Mouse (Mus musculus) intestine, postnatal 0 days (tissue): Measurements from ENCODE around the gene Gm4952. TPM values are rescaled to one million over a fixed set of nuclear protein-coding genes. Genes with fewer than 3 reads are reported as not detected.
A peak's percentile ranks its signal among the peaks of the same experiment; 100 is the strongest.

ENCODE experiments used
- ATAC-seq: fragments of 200-750 bp; cut with Nextera tagmentation; 2 replicates; pipeline ENCODE4 v1.8.0; 2017; ENCODE audit warnings: mild to moderate bottlenecking, moderate TSS enrichment, moderate library complexity
- H3K27ac ChIP-seq: fragments of 300-500 bp; sonication (generic); 2 replicates; pipeline ENCODE4 v1.5.1; 2014; ENCODE audit warnings: mild to moderate bottlenecking, low read depth, low read length, moderate library complexity
- H3K27me3 ChIP-seq: fragments of 300-500 bp; sonication (generic); replicated peaks from 2 replicates; pipeline ENCODE4 v1.6.1; 2014; ENCODE audit warnings: low read length, mixed read lengths; ENCODE audit not compliant: control insufficient read depth, insufficient read depth
- H3K36me3 ChIP-seq: fragments of 300-500 bp; sonication (generic); 2 replicates; pipeline ENCODE4 v1.6.1; 2014; ENCODE audit warnings: mild to moderate bottlenecking, moderate library complexity; ENCODE audit not compliant: control insufficient read depth, insufficient read depth
- H3K4me1 ChIP-seq: fragments of 300-500 bp; sonication (generic); replicated peaks from 2 replicates; pipeline ENCODE4 v1.6.1; 2014; ENCODE audit warnings: antibody characterized with exemption, low read length, mixed read lengths; ENCODE audit not compliant: control insufficient read depth, insufficient read depth
- H3K4me2 ChIP-seq: fragments of 300-500 bp; sonication (generic); replicated peaks from 2 replicates; pipeline ENCODE4 v1.6.1; 2014; ENCODE audit warnings: low read depth, mild to moderate bottlenecking, moderate library complexity
- H3K4me3 ChIP-seq: fragments of 300-500 bp; sonication (generic); 2 replicates; pipeline ENCODE4 v1.5.1; 2014; ENCODE audit warnings: low read depth, low read length
- H3K9ac ChIP-seq: fragments of 300-500 bp; sonication (generic); 2 replicates; pipeline ENCODE4 v1.6.1; 2014; ENCODE audit warnings: mild to moderate bottlenecking, low read depth, low read length
- H3K9me3 ChIP-seq: fragments of 300-500 bp; sonication (generic); 2 replicates; pipeline ENCODE4 v1.6.1; 2016; ENCODE audit warnings: mixed run types; ENCODE audit not compliant: control insufficient read depth
- CTCF ChIP-seq: sonication (generic); IDR thresholded peaks from 2 replicates; pipeline ENCODE4 v1.5.1; 2016; ENCODE audit warnings: low read depth, mild to moderate bottlenecking, control low read depth, antibody characterized with exemption, moderate library complexity
- WGBS: fragments of 180-500 bp; shearing (Covaris S2); extraction: QIAGEN DNeasy Blood & Tissue Kit; methylation state at CpG from one replicate; pipeline ENCODE4 v1.1.7; 2014; 5-methylcytosine and 5-hydroxymethylcytosine counted together
- polyA plus RNA-seq: library from polyadenylated mRNA; unstranded; fragments of >200 nt; fragmentation: Nextera tagmentation; extraction: Ambion mirVana; gene quantifications from 2 replicates; pipeline ENCODE4 v1.2.1, GENCODE M21; 2015

Gene Gm4952
- polyA plus RNA-seq, 1 experiment from 2014 or later, result 0.13 TPM

DNA sequence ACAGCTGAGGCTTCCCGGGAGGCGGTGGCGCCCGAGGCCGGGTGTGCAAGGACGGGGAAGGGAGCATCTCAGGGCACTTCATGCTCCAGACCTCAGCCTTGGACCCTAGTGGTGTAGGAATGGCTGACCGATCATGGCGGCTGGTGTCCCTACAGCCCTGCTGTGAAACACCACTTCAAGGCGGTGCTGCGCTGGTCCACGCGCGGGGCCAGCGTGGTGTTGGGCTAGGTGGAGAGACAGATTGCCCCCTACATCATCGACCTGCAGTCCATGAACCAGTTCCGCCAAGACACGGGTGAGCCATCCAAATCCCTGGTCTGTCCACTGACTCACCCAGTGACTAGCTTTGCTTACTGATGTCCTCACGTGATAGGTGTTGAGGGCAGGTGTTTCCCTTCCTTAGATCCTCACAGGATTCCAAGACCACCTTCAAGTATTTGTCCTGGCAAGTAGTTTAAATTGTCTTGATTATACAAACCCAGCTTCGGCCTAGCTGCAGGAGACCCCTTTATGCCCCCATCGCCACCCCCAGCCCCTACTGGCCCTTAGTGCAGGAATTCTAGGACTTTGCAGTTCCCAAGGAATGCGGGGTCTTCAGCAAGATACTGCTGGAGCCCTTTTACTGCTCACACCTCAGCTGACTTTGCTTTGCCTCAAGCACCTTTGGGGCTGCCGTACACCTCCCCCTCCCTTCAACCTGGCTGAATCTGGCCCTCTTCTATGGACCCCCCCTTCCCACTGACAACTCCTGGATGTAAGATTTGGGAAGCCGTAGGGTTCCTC is 3.3 kb upstream of the Gm4952 start:
- H3K4me2 ChIP-seq, result peak overlapping the region; percentile 99
- WGBS, result 14% methylated on average over 23 of the region's 23 CpGs
- no peaks in the 10 kb centered on the region for H3K9me3 ChIP-seq
- TF ChIP-seq CTCF, result no peak
- peak overlapping the region; percentile 91 for H3K27ac ChIP-seq
- peak overlapping the region; percentile 76 for H3K9ac ChIP-seq
- no peaks in the 10 kb centered on the region for H3K36me3 ChIP-seq
- no peaks in the 10 kb centered on the region for H3K27me3 ChIP-seq
- peak overlapping the region; percentile 77 for H3K4me3 ChIP-seq
- H3K4me1 ChIP-seq, result no peaks in the 10 kb centered on the region
- peak; percentile 28 for ATAC-seq

DNA sequence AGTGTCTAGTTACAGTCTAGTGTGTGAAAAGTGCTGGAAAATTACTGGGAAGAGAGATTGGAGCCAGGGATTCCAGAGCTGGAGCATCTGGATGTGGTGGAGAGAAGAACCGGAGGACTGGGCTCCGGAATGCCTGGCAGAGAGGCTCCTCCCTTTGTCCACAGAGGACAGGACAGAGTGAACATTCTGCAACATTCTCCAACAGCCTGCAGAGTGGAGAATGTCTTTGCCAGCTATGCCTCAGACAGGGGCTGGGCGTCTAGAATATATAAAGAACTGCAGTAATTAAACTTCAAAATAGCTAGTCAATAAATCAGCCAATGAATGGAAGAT is 2.7 kb upstream of the Gm4952 start:
- no peak for ATAC-seq
- Histone ChIP-seq H3K9me3 (no peaks in the 10 kb centered on the region), H3K4me3 (peak overlapping the region; percentile 77), H3K27ac (no peak overlapping the region), H3K36me3 (no peaks in the 10 kb centered on the region), H3K9ac (0 out of 2 replicates have a peak overlapping the region, but pooled peaks have one; percentile 76), H3K4me2 (peak overlapping the region; percentile 99), H3K27me3 (no peaks in the 10 kb centered on the region), H3K4me1 (no peaks in the 10 kb centered on the region)
- TF ChIP-seq CTCF, result no peak
- 30% methylated on average over 3 of the region's 3 CpGs for WGBS

DNA sequence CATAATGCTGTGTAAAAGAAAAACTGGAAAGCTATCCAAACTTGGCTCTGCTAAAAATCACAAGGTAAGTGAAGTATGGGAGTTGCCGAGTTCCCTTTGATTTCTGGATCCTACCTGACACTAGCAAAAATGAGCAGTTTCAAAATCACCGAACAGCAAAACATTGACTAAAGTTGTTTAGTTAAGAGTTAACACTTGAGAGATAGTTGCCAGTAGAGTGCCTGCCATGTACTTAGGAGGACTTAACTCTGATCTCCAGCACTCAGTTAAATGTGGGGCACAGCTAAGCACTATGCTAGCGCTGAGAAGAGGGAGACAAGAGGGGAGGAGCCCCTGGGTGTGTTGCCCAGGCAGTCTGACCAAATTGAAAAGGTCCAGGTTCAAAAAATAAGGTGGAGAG is 1.1 kb upstream of the Gm4952 start:
- no peak for ATAC-seq
- WGBS, result 60% methylated on average over 3 of the region's 3 CpGs
- H3K4me2 ChIP-seq, result no peak overlapping the region
- no peak for TF ChIP-seq CTCF
- H3K27me3 ChIP-seq, result no peaks in the 10 kb centered on the region
- H3K27ac ChIP-seq, result no peak overlapping the region
- H3K9ac ChIP-seq, result no peak overlapping the region
- no peaks in the 10 kb centered on the region for H3K36me3 ChIP-seq
- no peaks in the 10 kb centered on the region for H3K4me1 ChIP-seq
- H3K4me3 ChIP-seq, result no peak overlapping the region
- no peaks in the 10 kb centered on the region for H3K9me3 ChIP-seq

DNA sequence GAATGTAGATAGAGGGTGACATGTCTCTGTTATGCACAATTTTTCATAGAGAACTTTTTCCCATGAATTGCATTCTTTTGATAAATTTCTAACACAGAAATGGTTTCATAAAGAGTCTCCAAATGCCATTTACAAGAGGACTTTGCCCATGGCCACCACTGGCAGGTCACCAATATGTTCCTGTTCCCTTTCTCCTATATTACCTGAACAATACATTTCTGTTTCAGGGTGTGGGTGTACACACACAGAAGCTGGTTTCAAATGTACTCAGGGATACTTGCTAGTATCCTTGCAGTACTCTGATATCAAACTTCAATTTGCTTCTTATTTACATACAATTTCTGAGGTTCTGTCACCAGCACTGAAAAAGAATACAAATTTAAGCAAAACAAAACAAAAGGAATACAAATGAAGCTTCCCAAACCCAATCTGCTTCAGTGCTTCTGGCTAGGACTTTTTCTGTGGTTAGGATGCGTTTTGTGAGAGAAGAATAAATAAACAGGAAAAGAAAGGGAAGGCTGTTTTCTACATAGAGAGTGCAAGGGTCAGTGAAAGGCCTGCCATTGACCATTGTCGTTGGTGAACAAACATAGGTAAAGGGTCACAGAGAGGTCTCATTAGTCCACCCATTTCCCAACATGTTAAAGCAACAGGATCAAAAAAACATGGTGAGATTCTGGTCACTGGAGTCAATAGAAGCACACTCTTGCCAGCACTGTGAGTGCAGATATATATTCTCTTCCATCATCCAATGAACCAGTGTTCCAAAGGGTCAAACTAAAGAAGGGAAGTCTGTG is 1.1 kb downstream of the Gm4952 start:
- no peak overlapping the region for H3K4me2 ChIP-seq
- no peaks in the 10 kb centered on the region for H3K4me1 ChIP-seq
- TF ChIP-seq CTCF, result no peak
- no peaks in the 10 kb centered on the region for H3K36me3 ChIP-seq
- no peaks in the 10 kb centered on the region for H3K27me3 ChIP-seq
- no peak overlapping the region for H3K27ac ChIP-seq
- H3K9me3 ChIP-seq, result no peaks in the 10 kb centered on the region
- no peak overlapping the region for H3K4me3 ChIP-seq
- no peak overlapping the region for H3K9ac ChIP-seq
- ATAC-seq, result no peak
- 20% methylated on average over 2 of the region's 2 CpGs for WGBS

DNA sequence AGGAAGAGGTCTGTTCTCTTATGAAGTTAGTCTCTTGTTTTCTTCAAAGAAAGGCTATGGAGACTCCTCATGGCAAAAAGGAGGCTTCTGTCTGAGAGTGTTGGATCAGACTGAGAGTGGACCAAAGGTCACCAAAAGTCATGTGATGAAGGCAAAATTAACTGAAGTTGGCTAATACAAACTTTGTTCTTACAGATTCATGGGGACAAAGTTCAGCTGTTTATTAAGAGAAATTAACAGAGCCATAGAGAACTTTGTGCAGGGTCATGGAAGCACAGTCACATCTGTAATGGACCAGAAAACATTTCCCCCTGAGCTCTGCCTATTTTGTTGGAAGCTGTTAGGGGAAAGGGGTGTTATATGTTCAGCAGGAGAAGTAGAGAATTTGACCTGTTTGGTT is 8.6 kb downstream of the Gm4952 start:
- Histone ChIP-seq H3K27me3 (no peaks in the 10 kb centered on the region), H3K9me3 (no peaks in the 10 kb centered on the region), H3K9ac (no peak overlapping the region), H3K4me3 (no peak overlapping the region), H3K27ac (no peak overlapping the region), H3K4me1 (no peaks in the 10 kb centered on the region), H3K4me2 (no peak overlapping the region), H3K36me3 (no peaks in the 10 kb centered on the region)
- peak; percentile 87 for ATAC-seq
- TF ChIP-seq CTCF, result no peak

DNA sequence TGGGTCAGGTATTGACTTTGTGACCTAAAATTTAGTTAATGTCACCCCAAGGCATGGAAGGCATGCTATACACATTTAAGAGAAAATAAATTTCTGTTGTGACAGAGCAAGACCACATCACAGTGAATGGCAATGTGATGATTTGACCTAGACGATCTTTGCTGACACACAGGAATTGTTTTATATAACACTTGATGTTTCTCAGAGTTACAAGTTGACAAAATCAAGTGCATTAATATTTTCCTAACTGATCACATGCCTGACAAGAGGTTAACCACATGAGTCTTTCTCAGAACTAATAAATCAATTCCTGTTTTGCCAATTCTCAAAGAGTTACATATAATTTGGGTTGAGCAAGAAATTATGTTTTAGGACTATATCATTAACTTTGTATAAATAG is 13.9 kb downstream of the Gm4952 start:
- WGBS, result 66% methylated on average over 1 of the region's 1 CpGs
- H3K4me3 ChIP-seq, result no peak overlapping the region
- H3K27ac ChIP-seq, result no peak overlapping the region
- H3K4me1 ChIP-seq, result no peaks in the 10 kb centered on the region
- no peak overlapping the region for H3K4me2 ChIP-seq
- H3K36me3 ChIP-seq, result no peaks in the 10 kb centered on the region
- no peaks in the 10 kb centered on the region for H3K9me3 ChIP-seq
- no peak overlapping the region for H3K9ac ChIP-seq
- no peak for ATAC-seq
- no peak for TF ChIP-seq CTCF
- no peaks in the 10 kb centered on the region for H3K27me3 ChIP-seq
